Mouse (Mus musculus) heart, embryonic 10.5 days (tissue): ENCODE measurements at regions not wholly inside any gene's neighbourhood (a gene's known extent, or its start where the extent isn't known, plus 50 kb on each side); places are given as distances from the start of the nearest gene placed in this dataset.

ENCODE experiments used
- DNase-seq: peaks from one replicate; pipeline ENCODE4 v3.0.0-alpha.2; 2017; ENCODE audit warnings: low spot score
- H3K27ac ChIP-seq: fragments of 300-500 bp; sonication (generic); 2 replicates; pipeline ENCODE4 v1.5.1; 2016; ENCODE audit warnings: mild to moderate bottlenecking
- H3K27me3 ChIP-seq: fragments of 300-500 bp; sonication (generic); 2 replicates; pipeline ENCODE4 v1.6.1; 2016; ENCODE audit warnings: mild to moderate bottlenecking; ENCODE audit not compliant: poor library complexity, insufficient read depth, severe bottlenecking
- H3K36me3 ChIP-seq: fragments of 300-500 bp; sonication (generic); 2 replicates; pipeline ENCODE4 v1.6.1; 2016; ENCODE audit warnings: mild to moderate bottlenecking, moderate library complexity
- H3K4me1 ChIP-seq: fragments of 300-500 bp; sonication (generic); 2 replicates; pipeline ENCODE4 v1.6.1; 2016; ENCODE audit warnings: mild to moderate bottlenecking
- H3K4me3 ChIP-seq: fragments of 300-500 bp; sonication (generic); 2 replicates; pipeline ENCODE4 v1.5.1; 2016; ENCODE audit warnings: mild to moderate bottlenecking, moderate library complexity
- H3K9me3 ChIP-seq: fragments of 300-500 bp; sonication (generic); 2 replicates; pipeline ENCODE4 v1.6.1; 2016; ENCODE audit warnings: mild to moderate bottlenecking, moderate library complexity
- WGBS: fragments of 180-500 bp; shearing (Covaris S2); methylation state at CpG from one replicate; pipeline ENCODE4 v1.1.7; 2016; 5-methylcytosine and 5-hydroxymethylcytosine counted together

DNA sequence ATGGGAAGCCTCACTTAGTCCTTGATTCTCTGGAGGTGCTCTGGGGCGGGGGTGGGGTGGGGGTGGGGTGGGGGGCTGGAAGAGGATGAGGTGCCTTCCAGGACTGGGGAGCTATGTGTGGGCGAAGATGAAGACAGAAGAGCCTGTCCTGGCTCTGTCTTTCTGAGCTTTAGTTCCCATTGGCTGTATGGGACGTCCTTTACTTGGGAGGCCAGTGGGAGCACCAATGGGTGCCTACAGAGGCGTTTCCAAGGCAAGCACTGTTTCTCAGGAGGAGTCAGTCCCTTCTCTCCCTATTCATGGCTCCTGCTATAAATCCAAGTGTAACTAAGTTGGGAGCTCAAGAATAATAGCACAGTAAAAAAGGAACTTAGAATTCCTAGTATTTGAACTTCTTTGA lies 108.9 kb upstream of the Npvf start:
- Histone ChIP-seq H3K4me3 (no peak overlapping the region), H3K36me3 (no peaks in the 10 kb centered on the region), H3K27ac (no peak overlapping the region), H3K4me1 (0 out of 2 replicates have a peak, but pooled peaks cover 5% of the 10 kb centered on the region), H3K27me3 (no peaks in the 10 kb centered on the region), H3K9me3 (no peaks in the 10 kb centered on the region)
- DNase-seq = peak; percentile 31
- WGBS = 56% methylated on average over 4 of the region's 4 CpGs

GRCm38 (mm10) chr6:50766442-50766915 lies 112.2 kb upstream of the Npvf start:
- Histone ChIP-seq H3K36me3 (no peaks in the 10 kb centered on the region), H3K4me3 (no peak overlapping the region; the same call in 1 of the 2 replicates), H3K4me1 (0 out of 2 replicates have a peak, but pooled peaks cover 5% of the 10 kb centered on the region), H3K27me3 (no peaks in the 10 kb centered on the region), H3K27ac (no peak overlapping the region), H3K9me3 (no peaks in the 10 kb centered on the region)
- WGBS = 59% methylated on average over 14 of the region's 14 CpGs
- peak; percentile 73 for DNase-seq

DNA sequence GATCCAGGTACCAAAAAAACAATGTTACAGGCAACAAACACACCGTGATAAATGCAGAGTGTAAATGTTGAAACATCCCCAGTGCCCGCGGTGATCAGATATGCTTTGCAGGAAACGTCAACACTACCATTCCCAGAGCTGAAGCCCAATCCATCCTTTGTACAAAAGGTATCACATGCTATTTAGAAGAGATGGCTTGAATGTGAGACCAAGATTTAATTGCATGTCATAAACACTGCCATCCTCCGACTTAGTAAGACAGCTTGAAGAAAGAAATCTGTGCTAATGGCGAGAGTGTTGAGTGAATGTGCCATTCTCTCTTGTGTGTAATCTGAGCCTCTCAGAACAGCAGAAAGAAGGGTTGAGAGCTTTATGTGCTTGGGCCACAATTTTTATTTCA lies 112.9 kb upstream of the Npvf start:
- no peak for DNase-seq
- Histone ChIP-seq H3K4me3 (no peak overlapping the region), H3K36me3 (no peaks in the 10 kb centered on the region), H3K9me3 (no peaks in the 10 kb centered on the region), H3K4me1 (0 out of 2 replicates have a peak, but pooled peaks cover 5% of the 10 kb centered on the region), H3K27me3 (no peaks in the 10 kb centered on the region), H3K27ac (no peak overlapping the region)
- 50% methylated on average over 6 of the region's 6 CpGs for WGBS

DNA sequence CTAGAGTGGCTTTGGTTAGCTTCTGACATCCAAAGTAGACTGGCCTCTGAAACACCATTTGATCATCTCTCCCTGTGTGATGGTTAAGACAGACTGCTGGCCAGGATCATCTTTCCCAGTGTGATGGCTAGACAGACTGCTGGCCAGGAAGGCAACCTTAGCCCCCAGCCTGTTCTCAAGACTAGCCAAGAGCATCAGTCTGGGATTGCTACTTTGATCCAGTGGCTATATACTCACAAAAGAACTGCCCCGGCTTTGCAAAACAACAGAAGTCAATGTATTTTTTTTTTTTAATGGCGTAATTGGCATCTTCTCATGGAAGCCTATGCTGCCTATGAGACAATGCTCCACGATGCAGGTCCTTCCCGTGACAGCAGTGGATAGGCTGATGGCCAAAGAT lies 113.6 kb upstream of the Npvf start:
- H3K36me3 ChIP-seq = no peaks in the 10 kb centered on the region
- no peak overlapping the region for H3K4me3 ChIP-seq
- no peaks in the 10 kb centered on the region for H3K27me3 ChIP-seq
- WGBS = 88% methylated on average over 4 of the region's 4 CpGs
- DNase-seq = peak; percentile 69
- 0 out of 2 replicates have a peak, but pooled peaks cover 5% of the 10 kb centered on the region for H3K4me1 ChIP-seq
- H3K27ac ChIP-seq = no peak overlapping the region
- no peaks in the 10 kb centered on the region for H3K9me3 ChIP-seq

GRCm38 (mm10) chr6:50769101-50769500 lies 114.9 kb upstream of the Npvf start:
- Histone ChIP-seq H3K27me3 (no peaks in the 10 kb centered on the region), H3K27ac (no peak overlapping the region), H3K4me3 (no peak overlapping the region), H3K4me1 (0 out of 2 replicates have a peak, but pooled peaks cover 5% of the 10 kb centered on the region), H3K9me3 (no peaks in the 10 kb centered on the region), H3K36me3 (no peaks in the 10 kb centered on the region)
- DNase-seq = peak; percentile 60
- 78% methylated on average over 2 of the region's 2 CpGs for WGBS

GRCm38 (mm10) chr6:50770481-50770880 lies 116.2 kb upstream of the Npvf start:
- no peak overlapping the region for H3K4me3 ChIP-seq
- H3K4me1 ChIP-seq = 0 out of 2 replicates have a peak, but pooled peaks cover 5% of the 10 kb centered on the region
- no peaks in the 10 kb centered on the region for H3K9me3 ChIP-seq
- no peak for DNase-seq
- H3K27me3 ChIP-seq = no peaks in the 10 kb centered on the region
- H3K36me3 ChIP-seq = no peaks in the 10 kb centered on the region
- H3K27ac ChIP-seq = no peak overlapping the region
- WGBS = 84% methylated on average over 3 of the region's 3 CpGs

DNA sequence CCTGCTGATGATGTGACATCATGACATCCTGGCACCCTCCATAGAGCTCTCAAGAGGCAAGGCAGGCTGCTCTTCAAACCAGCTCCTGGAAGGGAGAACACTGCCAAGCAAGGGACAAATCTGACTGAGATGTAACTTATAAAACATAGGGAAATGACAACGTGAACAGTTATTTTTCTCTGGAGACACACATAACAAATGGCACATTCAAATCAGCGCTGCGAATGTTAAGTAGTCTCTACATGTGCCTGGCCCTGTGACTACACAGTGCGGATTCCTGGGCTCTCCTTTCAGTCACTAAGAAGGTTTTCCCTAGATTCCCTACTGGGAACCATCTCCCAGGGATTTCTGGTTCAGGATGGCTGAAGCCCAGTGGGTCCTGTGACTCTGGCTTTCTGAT lies 121.4 kb upstream of the Npvf start:
- H3K4me1 ChIP-seq = peaks cover 10% of the 10 kb centered on the region
- WGBS = 85% methylated on average over 4 of the region's 4 CpGs
- no peak overlapping the region for H3K27ac ChIP-seq
- H3K9me3 ChIP-seq = no peaks in the 10 kb centered on the region
- peak; percentile 51 for DNase-seq
- H3K27me3 ChIP-seq = no peaks in the 10 kb centered on the region
- no peaks in the 10 kb centered on the region for H3K36me3 ChIP-seq
- no peak overlapping the region for H3K4me3 ChIP-seq

- no peaks in the 10 kb centered on the region for H3K9me3 ChIP-seq
- no peaks in the 10 kb centered on the region for H3K36me3 ChIP-seq
- no peak overlapping the region for H3K27ac ChIP-seq
- peaks cover 10% of the 10 kb centered on the region for H3K4me1 ChIP-seq
- H3K4me3 ChIP-seq = no peak overlapping the region; the same call in 1 of the 2 replicates
- no peak for DNase-seq
- no peaks in the 10 kb centered on the region; the same call in 1 of the 2 replicates for H3K27me3 ChIP-seq
- 60% methylated on average over 11 of the region's 11 CpGs for WGBS
Measured at GRCm38 (mm10) chr6:50776236-50776832, 122.1 kb upstream of the Npvf start.

- Histone ChIP-seq H3K4me1 (peaks cover 10% of the 10 kb centered on the region), H3K27me3 (no peaks in the 10 kb centered on the region; the same call in 1 of the 2 replicates), H3K4me3 (peak overlapping the region; percentile 5; the same call in 1 of the 2 replicates), H3K9me3 (no peaks in the 10 kb centered on the region), H3K27ac (no peak overlapping the region), H3K36me3 (no peaks in the 10 kb centered on the region)
- 32% methylated on average over 10 of the region's 10 CpGs for WGBS
- no peak for DNase-seq
Measured at GRCm38 (mm10) chr6:50776931-50777495, 122.8 kb upstream of the Npvf start.

- H3K27me3 ChIP-seq = no peaks in the 10 kb centered on the region; the same call in 1 of the 2 replicates
- peaks cover 10% of the 10 kb centered on the region for H3K4me1 ChIP-seq
- H3K27ac ChIP-seq = no peak overlapping the region
- H3K36me3 ChIP-seq = no peaks in the 10 kb centered on the region
- no peaks in the 10 kb centered on the region for H3K9me3 ChIP-seq
- 77% methylated on average over 4 of the region's 4 CpGs for WGBS
- DNase-seq = peak; percentile 27
- no peak overlapping the region for H3K4me3 ChIP-seq
Measured at GRCm38 (mm10) chr6:50777827-50778226, 123.6 kb upstream of the Npvf start.

DNA sequence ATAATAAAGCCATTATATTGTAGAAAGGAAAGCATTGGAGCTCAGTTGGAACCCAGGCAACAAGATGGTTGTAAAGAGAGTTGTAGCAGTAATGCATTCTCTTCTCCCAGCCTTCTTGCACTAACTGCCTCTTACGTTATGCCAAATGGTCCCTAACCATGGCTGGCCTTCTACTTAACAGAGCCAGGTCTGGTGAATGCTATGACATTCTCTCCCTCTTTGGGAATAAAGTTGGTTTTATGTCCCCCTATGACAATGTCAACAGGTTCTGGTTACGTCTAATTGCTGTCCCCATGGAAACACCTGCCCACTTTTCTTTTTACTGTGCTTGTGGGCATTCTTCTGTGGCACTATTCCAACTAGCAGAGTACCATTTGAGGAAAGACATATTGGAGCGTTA lies 126.4 kb upstream of the Npvf start:
- H3K36me3 ChIP-seq = no peaks in the 10 kb centered on the region
- WGBS = 75% methylated on average over 3 of the region's 3 CpGs
- H3K4me3 ChIP-seq = no peak overlapping the region
- peaks cover 15% of the 10 kb centered on the region; the same call in 1 of the 2 replicates for H3K27me3 ChIP-seq
- DNase-seq = no peak
- H3K9me3 ChIP-seq = no peaks in the 10 kb centered on the region
- H3K4me1 ChIP-seq = peaks cover 10% of the 10 kb centered on the region
- H3K27ac ChIP-seq = no peak overlapping the region

DNA sequence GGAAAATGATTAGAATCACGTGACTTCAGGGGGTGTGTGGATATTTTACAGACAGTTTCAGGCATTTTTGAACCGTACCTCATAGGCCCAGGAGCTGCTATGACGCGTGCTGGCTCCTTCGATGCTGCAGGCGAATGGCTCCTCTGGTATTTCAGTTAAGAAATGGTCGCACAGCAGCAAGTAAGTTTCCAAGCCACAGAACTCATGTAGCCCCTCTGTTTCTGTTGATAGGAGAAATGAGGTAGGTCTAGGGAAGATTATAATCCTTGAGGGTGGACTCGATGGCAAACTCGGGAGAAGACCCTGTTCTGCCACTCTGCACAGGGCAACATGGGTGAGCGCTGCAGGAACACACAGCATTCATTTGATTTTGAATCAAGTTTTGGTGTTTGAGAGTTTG lies 127.0 kb upstream of the Npvf start:
- 83% methylated on average over 10 of the region's 10 CpGs for WGBS
- Histone ChIP-seq H3K4me3 (no peak overlapping the region), H3K27ac (no peak overlapping the region), H3K27me3 (peaks cover 15% of the 10 kb centered on the region; the same call in 1 of the 2 replicates), H3K36me3 (no peaks in the 10 kb centered on the region), H3K4me1 (peaks cover 10% of the 10 kb centered on the region), H3K9me3 (no peaks in the 10 kb centered on the region)
- peak; percentile 47 for DNase-seq

DNA sequence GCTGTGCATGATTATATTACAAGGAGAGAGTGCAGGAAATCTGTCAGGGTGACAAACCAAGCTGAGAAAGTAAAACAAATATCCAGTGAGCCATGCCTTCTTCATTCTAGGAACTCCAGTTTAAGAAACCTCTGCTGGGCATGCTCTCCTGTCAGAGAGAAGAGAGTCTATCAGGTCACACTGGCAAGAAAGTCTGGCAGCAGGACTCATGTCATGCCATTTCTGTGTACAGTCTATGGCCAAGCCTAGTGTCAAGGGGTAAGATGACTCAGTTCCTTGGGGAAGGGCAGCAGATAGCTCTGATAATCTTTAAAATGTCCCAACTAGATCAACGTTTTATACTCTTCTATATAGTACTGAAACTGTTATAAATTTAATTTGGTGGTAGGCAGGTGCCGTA lies 128.0 kb upstream of the Npvf start:
- no peaks in the 10 kb centered on the region for H3K9me3 ChIP-seq
- H3K27me3 ChIP-seq = peaks cover 15% of the 10 kb centered on the region; the same call in 1 of the 2 replicates
- 84% methylated on average over 2 of the region's 2 CpGs for WGBS
- H3K4me1 ChIP-seq = 0 out of 2 replicates have a peak, but pooled peaks cover under 1% of the 10 kb centered on the region
- H3K4me3 ChIP-seq = no peak overlapping the region
- DNase-seq = no peak
- no peak overlapping the region for H3K27ac ChIP-seq
- H3K36me3 ChIP-seq = no peaks in the 10 kb centered on the region
